In the genomic region with DNA sequence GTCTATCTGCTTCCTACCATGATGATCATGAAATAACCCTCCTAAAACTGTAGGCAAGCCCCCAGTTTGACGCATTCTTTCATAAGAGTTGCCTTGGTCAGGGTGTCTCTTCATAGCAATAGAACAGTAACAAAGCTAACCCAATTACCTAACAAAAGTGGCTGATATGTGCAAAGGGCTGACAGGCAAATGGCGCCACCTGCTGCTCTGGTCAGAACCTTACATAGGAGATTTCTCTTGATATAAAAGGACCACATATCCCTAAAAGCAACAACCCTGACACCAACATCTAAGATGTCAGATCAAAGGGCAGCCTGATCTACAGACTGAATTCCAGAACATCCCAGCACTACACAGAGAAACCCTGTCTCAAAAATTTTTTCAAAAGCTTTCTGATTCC, we compare ENCODE assay signal across 8 mouse cellular contexts. TPM values are rescaled to one million over a fixed set of nuclear protein-coding genes. Genes with fewer than 3 reads are reported as not detected.
DNase-seq lines count a peak whose midpoint lies in the region; ATAC-seq and TF ChIP-seq lines count a peak whose summit lies in the region.

No protein-coding gene starts in this region.

- TF ChIP-seq POLR2A in brain, embryonic 14.5 days (IDR thresholded peaks at IDR 0.05; ENCODE audit: borderline replicate concordance, extremely low read depth, insufficient read depth, insufficient read length, poor library complexity, severe bottlenecking), result no peak

- DNase-seq in forebrain, postnatal 0 days, result peak; percentile 23
- peak; percentile 14 for DNase-seq in ovary, postnatal 14 days (ENCODE audit: low spot score)
- DNase-seq in ovary, postnatal 10 days (ENCODE audit: low spot score), result no peak
- peak; percentile 56 for DNase-seq in brain, embryonic 14.5 days (ENCODE audit: low read depth)

- WGBS in forebrain, postnatal 0 days, result 39% methylated on average over 2 of the region's 2 CpGs
- 36% methylated on average over 2 of the region's 2 CpGs for WGBS in forebrain, embryonic 15.5 days

- H3K9me3 ChIP-seq in forebrain, postnatal 0 days (ENCODE audit: low read length), result no peaks in the 10 kb centered on the region
- H3K9me3 ChIP-seq in forebrain, embryonic 15.5 days, result no peaks in the 10 kb centered on the region

- no peaks in the 10 kb centered on the region for H3K4me1 ChIP-seq in forebrain, postnatal 0 days (ENCODE audit: insufficient read depth)
- no peaks in the 10 kb centered on the region for H3K4me1 ChIP-seq in forebrain, embryonic 15.5 days

- no peak overlapping the region for H3K4me2 ChIP-seq in forebrain, postnatal 0 days (ENCODE audit: low read depth)
- H3K4me2 ChIP-seq in forebrain, embryonic 15.5 days (replicated peaks), result no peak overlapping the region

- no peaks in the 10 kb centered on the region for H3K36me3 ChIP-seq in forebrain, postnatal 0 days (ENCODE audit: insufficient read depth)
- H3K36me3 ChIP-seq in forebrain, embryonic 15.5 days, result no peaks in the 10 kb centered on the region

- ATAC-seq in forebrain, postnatal 0 days, result no peak; the same call in 1 of the 2 replicates
- ATAC-seq in forebrain, embryonic 15.5 days (replicated peaks), result no peak
- ATAC-seq in granulocyte monocyte progenitor cell, adult 5-6 weeks (replicated peaks; ENCODE audit: poor library complexity, severe bottlenecking), result peak; percentile 35; the same call in 1 of the 2 replicates
- peak; percentile 77 for ATAC-seq in megakaryocyte progenitor cell, adult 5-6 weeks (replicated peaks; ENCODE audit: poor library complexity)
- ATAC-seq in megakaryocyte-erythroid progenitor cell, adult 5-6 weeks (replicated peaks; ENCODE audit: low FRiP score, low TSS enrichment, poor library complexity, severe bottlenecking), result no peak

- H3K27me3 ChIP-seq in forebrain, postnatal 0 days (ENCODE audit: insufficient read depth, low read length), result no peaks in the 10 kb centered on the region
- no peaks in the 10 kb centered on the region for H3K27me3 ChIP-seq in forebrain, embryonic 15.5 days

- TF ChIP-seq CTCF in forebrain, postnatal 0 days (IDR thresholded peaks at IDR 0.05; ENCODE audit: low read depth), result peak; percentile 62
- TF ChIP-seq CTCF in brain, embryonic 14.5 days (IDR thresholded peaks at IDR 0.05; ENCODE audit: borderline replicate concordance, extremely low read depth, insufficient read depth, insufficient read length), result peak; percentile 58; the same call in 1 of the 2 replicates

- H3K4me3 ChIP-seq in forebrain, postnatal 0 days (ENCODE audit: low read depth, low read length), result no peak overlapping the region
- no peak overlapping the region for H3K4me3 ChIP-seq in forebrain, embryonic 15.5 days

- H3K9ac ChIP-seq in forebrain, postnatal 0 days, result no peak overlapping the region
- H3K9ac ChIP-seq in forebrain, embryonic 15.5 days (replicated peaks), result no peak overlapping the region

- no peak overlapping the region for H3K27ac ChIP-seq in forebrain, postnatal 0 days (ENCODE audit: low read depth, low read length)
- H3K27ac ChIP-seq in forebrain, embryonic 15.5 days (replicated peaks), result no peak overlapping the region

RNA-seq across cellular contexts. Expression of a gene that starts 11.3 kb away (rescaled TPM):
- total RNA-seq in forebrain, postnatal 0 days (2014; rRNA removed), result 0.85 and 2.2 TPM in 2 replicates
- 0.18 and 0.23 TPM in 2 replicates for polyA plus RNA-seq in forebrain, postnatal 0 days (2015; fragmentation: Nextera tagmentation; extraction: Ambion mirVana)
- polyA plus RNA-seq in forebrain, embryonic 15.5 days (2015; fragmentation: Nextera tagmentation; extraction: Ambion mirVana), result 0.17 and 0.37 TPM in 2 replicates
- 0.20 and 0.36 TPM in 2 replicates for polyA plus RNA-seq in brain, embryonic 14.5 days (2012; rRNA removed)
- not detected in 2 replicates for total RNA-seq in granulocyte monocyte progenitor cell, adult 5-6 weeks (2014; fragmentation: Nextera tagmentation)
- not detected in 2 replicates for total RNA-seq in granulocyte monocyte progenitor cell, adult 5-6 weeks (2017)
- not detected in 2 replicates for total RNA-seq in megakaryocyte progenitor cell, adult 5-6 weeks (2015)
- not detected in 2 replicates for total RNA-seq in megakaryocyte progenitor cell, adult 5-6 weeks (2017)
- total RNA-seq in megakaryocyte-erythroid progenitor cell, adult 5-6 weeks (2014; fragmentation: Nextera tagmentation), result not detected in 2 replicates
- not detected in 2 replicates for total RNA-seq in megakaryocyte-erythroid progenitor cell, adult 5-6 weeks (2017)

RNA-seq across cellular contexts. Expression of a gene that starts 51.0 kb away (rescaled TPM):
- not detected in 2 replicates for total RNA-seq in forebrain, postnatal 0 days (2014; rRNA removed)
- not detected in 2 replicates for polyA plus RNA-seq in forebrain, postnatal 0 days (2015; fragmentation: Nextera tagmentation; extraction: Ambion mirVana)
- not detected in 2 replicates for polyA plus RNA-seq in forebrain, embryonic 15.5 days (2015; fragmentation: Nextera tagmentation; extraction: Ambion mirVana)
- 0.09 and 0.25 TPM in 2 replicates for polyA plus RNA-seq in brain, embryonic 14.5 days (2012; rRNA removed)
- not detected in 2 replicates for total RNA-seq in granulocyte monocyte progenitor cell, adult 5-6 weeks (2014; fragmentation: Nextera tagmentation)
- not detected in 2 replicates for total RNA-seq in granulocyte monocyte progenitor cell, adult 5-6 weeks (2017)
- not detected in 2 replicates for total RNA-seq in megakaryocyte progenitor cell, adult 5-6 weeks (2015)
- total RNA-seq in megakaryocyte progenitor cell, adult 5-6 weeks (2017), result not detected in 2 replicates
- total RNA-seq in megakaryocyte-erythroid progenitor cell, adult 5-6 weeks (2014; fragmentation: Nextera tagmentation), result not detected in 2 replicates
- total RNA-seq in megakaryocyte-erythroid progenitor cell, adult 5-6 weeks (2017), result not detected in 2 replicates

Comparison
In these comparisons a context has a peak if more than half of its experiments do, and no peak if none do; other contexts are left out.
1. ATAC-seq: peak in granulocyte monocyte progenitor cell, adult 5-6 weeks (single experiment) and megakaryocyte progenitor cell, adult 5-6 weeks (single experiment); none in forebrain, postnatal 0 days (single experiment), forebrain, embryonic 15.5 days (single experiment) and megakaryocyte-erythroid progenitor cell, adult 5-6 weeks (single experiment).